10 mouse cellular contexts compared by ENCODE assay signal in the genomic region with DNA sequence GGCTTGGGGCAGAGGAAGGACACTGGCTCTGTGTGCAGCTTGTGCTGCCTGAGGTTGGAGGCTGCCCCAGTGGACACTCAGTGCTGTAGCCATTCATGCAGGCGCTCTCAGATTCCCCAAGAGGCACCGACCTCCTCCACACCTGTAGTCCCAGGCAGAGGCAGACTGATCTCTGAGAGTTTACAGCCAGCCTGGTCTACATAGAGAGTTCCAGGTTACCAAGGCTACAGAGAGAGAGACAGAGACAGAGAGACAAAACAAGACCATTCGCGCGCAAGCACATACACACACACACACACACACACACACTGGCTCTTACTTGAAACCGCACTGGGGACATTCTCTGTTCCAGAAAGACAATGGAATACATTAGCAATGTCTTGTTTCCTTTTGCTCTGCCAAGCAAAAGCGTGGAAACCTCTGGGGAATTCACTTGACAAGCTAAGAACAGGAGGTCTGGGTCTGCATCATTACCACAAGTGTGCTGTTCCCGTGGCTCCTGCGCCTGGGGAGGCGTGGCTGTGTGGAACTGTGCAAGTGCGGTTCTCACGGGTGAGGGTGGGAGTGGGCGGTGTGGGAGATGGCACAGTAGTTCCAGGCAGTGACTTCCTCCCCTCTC. TPM values are rescaled to one million over a fixed set of nuclear protein-coding genes. Genes with fewer than 3 reads are reported as not detected.
DNase-seq lines count a peak whose midpoint lies in the region; ATAC-seq lines count a peak whose summit lies in the region.
"Had no signal": no experiment of that assay in that cellular context is flagged by ENCODE, and none has a peak within 500 bp of the region (broad histone marks: within the 10 kb centered on the region; RNA-seq: fewer than 3 reads in every experiment).

No protein-coding gene starts in this region.

- H3K4me1 ChIP-seq in kidney, embryonic 14.5 days (ENCODE audit: control insufficient read depth, insufficient read depth, low read length): no peaks in the 10 kb centered on the region
- H3K4me1 ChIP-seq in embryonic facial prominence, embryonic 10.5 days: peaks cover 38% of the 10 kb centered on the region
- H3K4me1 ChIP-seq in hindbrain, embryonic 15.5 days (replicated peaks): peaks cover 17% of the 10 kb centered on the region

- no peaks in the 10 kb centered on the region for H3K9me3 ChIP-seq in kidney, embryonic 14.5 days (ENCODE audit: control insufficient read depth, low read length)
- no peaks in the 10 kb centered on the region for H3K9me3 ChIP-seq in embryonic facial prominence, embryonic 10.5 days
- H3K9me3 ChIP-seq in hindbrain, embryonic 15.5 days: no peaks in the 10 kb centered on the region
- H3K9me3 ChIP-seq: G1E had no signal

- H3K36me3 ChIP-seq in kidney, embryonic 14.5 days (ENCODE audit: control insufficient read depth, insufficient read depth, low read length): no peaks in the 10 kb centered on the region
- H3K36me3 ChIP-seq in embryonic facial prominence, embryonic 10.5 days (replicated peaks): no peaks in the 10 kb centered on the region
- H3K36me3 ChIP-seq in hindbrain, embryonic 15.5 days: no peaks in the 10 kb centered on the region
- H3K36me3 ChIP-seq: G1E had no signal

- ATAC-seq in kidney, embryonic 14.5 days (ENCODE audit: low FRiP score, low TSS enrichment): no peak
- peak; percentile 81 for ATAC-seq in hindbrain, embryonic 15.5 days (ENCODE audit: low FRiP score, low read depth)

- 62% methylated on average over 13 of the region's 13 CpGs for WGBS in kidney, embryonic 14.5 days
- 67% methylated on average over 13 of the region's 13 CpGs for WGBS in embryonic facial prominence, embryonic 10.5 days
- 20% methylated on average over 13 of the region's 13 CpGs for WGBS in hindbrain, embryonic 15.5 days

- H3K4me3 ChIP-seq in kidney, embryonic 14.5 days (ENCODE audit: low read length): no peak overlapping the region
- no peak overlapping the region for H3K4me3 ChIP-seq in embryonic facial prominence, embryonic 10.5 days
- H3K4me3 ChIP-seq in hindbrain, embryonic 15.5 days: peak overlapping the region; percentile 11

- no peak overlapping the region for H3K27ac ChIP-seq in kidney, embryonic 14.5 days (ENCODE audit: low read depth, low read length)
- 0 out of 2 replicates have a peak overlapping the region, but pooled peaks have one; percentile 40 for H3K27ac ChIP-seq in embryonic facial prominence, embryonic 10.5 days (replicated peaks)
- H3K27ac ChIP-seq in hindbrain, embryonic 15.5 days (replicated peaks): peak overlapping the region; percentile 67
- H3K27ac ChIP-seq: macrophage had no signal

- intact Hi-C loops in gastrocnemius, postnatal 36 days (cut with DNase I): no loop called here

- peak; percentile 26 for DNase-seq in kidney, adult 11 months
- DNase-seq in embryonic facial prominence, embryonic 10.5 days (ENCODE audit: low spot score): no peak
- DNase-seq in mesoderm, embryonic 11.5 days (ENCODE audit: low read depth, low spot score): peak; percentile 37
- DNase-seq in cerebellum, adult 9-11 months: no peak
- no peak for DNase-seq in gastrocnemius, postnatal 36 days
- no peak for DNase-seq in natural killer cell, adult 2 months (ENCODE audit: low spot score in 2 of 2)

- H3K27me3 ChIP-seq in kidney, embryonic 14.5 days (ENCODE audit: control insufficient read depth, insufficient read depth, low read length): peaks cover 5% of the 10 kb centered on the region; the same call in 1 of the 2 replicates
- H3K27me3 ChIP-seq in embryonic facial prominence, embryonic 10.5 days (replicated peaks; ENCODE audit: low read depth, poor library complexity, severe bottlenecking): peaks cover 45% of the 10 kb centered on the region
- no peaks in the 10 kb centered on the region for H3K27me3 ChIP-seq in hindbrain, embryonic 15.5 days

- no peak overlapping the region for H3K4me2 ChIP-seq in kidney, embryonic 14.5 days (replicated peaks; ENCODE audit: low read depth, low read length)
- peak overlapping the region; percentile 48 for H3K4me2 ChIP-seq in hindbrain, embryonic 15.5 days

- no peak overlapping the region for H3K9ac ChIP-seq in kidney, embryonic 14.5 days (ENCODE audit: low read depth, low read length)
- H3K9ac ChIP-seq in hindbrain, embryonic 15.5 days: peak overlapping the region; percentile 16

RNA-seq across cellular contexts. Expression of a gene that starts 5.2 kb away (rescaled TPM):
- 52.7 and 54.5 TPM in 2 replicates for polyA plus RNA-seq in kidney, embryonic 14.5 days (2014; fragmentation: Nextera tagmentation; extraction: Ambion mirVana)
- 49.0 and 50.5 TPM in 2 replicates for polyA plus RNA-seq in embryonic facial prominence, embryonic 10.5 days (2016; fragmentation: Nextera tagmentation; extraction: Ambion mirVana)
- 29.7 and 31.0 TPM in 2 replicates for polyA plus RNA-seq in hindbrain, embryonic 15.5 days (2015; fragmentation: Nextera tagmentation; extraction: Ambion mirVana)
- 10 to 100 TPM; 25.8 to 27.5 TPM for total RNA-seq in gastrocnemius, postnatal 36 days (2021)

RNA-seq across cellular contexts. Expression of a gene that starts 38.5 kb away (rescaled TPM):
- polyA plus RNA-seq in kidney, embryonic 14.5 days (2014; fragmentation: Nextera tagmentation; extraction: Ambion mirVana): 50.2 and 50.4 TPM in 2 replicates
- polyA plus RNA-seq in embryonic facial prominence, embryonic 10.5 days (2016; fragmentation: Nextera tagmentation; extraction: Ambion mirVana): 87.2 and 90.4 TPM in 2 replicates
- 74.7 and 78.9 TPM in 2 replicates for polyA plus RNA-seq in hindbrain, embryonic 15.5 days (2015; fragmentation: Nextera tagmentation; extraction: Ambion mirVana)
- total RNA-seq in gastrocnemius, postnatal 36 days (2021): 10 to 100 TPM; 33.6 to 40.4 TPM

RNA-seq across cellular contexts. Expression of a gene that starts 51.0 kb away (rescaled TPM):
- 2.0 and 3.4 TPM in 2 replicates for polyA plus RNA-seq in kidney, embryonic 14.5 days (2014; fragmentation: Nextera tagmentation; extraction: Ambion mirVana)
- 2.4 and 2.6 TPM in 2 replicates for polyA plus RNA-seq in embryonic facial prominence, embryonic 10.5 days (2016; fragmentation: Nextera tagmentation; extraction: Ambion mirVana)
- 2.1 and 2.7 TPM in 2 replicates for polyA plus RNA-seq in hindbrain, embryonic 15.5 days (2015; fragmentation: Nextera tagmentation; extraction: Ambion mirVana)
- total RNA-seq in gastrocnemius, postnatal 36 days (2021): 1 to 10 TPM in 1 of 2 experiments, under 1 TPM in 1; 0.28 to 1.0 TPM

Comparison
In these comparisons a context has a peak if more than half of its experiments do, and no peak if none do; other contexts are left out.
1. DNase-seq: peak in kidney, adult 11 months (single experiment) and mesoderm, embryonic 11.5 days (single experiment); none in embryonic facial prominence, embryonic 10.5 days (single experiment), cerebellum, adult 9-11 months (single experiment), gastrocnemius, postnatal 36 days (0 of 2) and natural killer cell, adult 2 months (0 of 2).